Mouse (Mus musculus) lung, embryonic 16.5 days (tissue): Measurements from ENCODE around the gene Hspbap1. TPM values are rescaled to one million over a fixed set of nuclear protein-coding genes. Genes with fewer than 3 reads are reported as not detected.

Experiments
- ATAC-seq: fragments of 200-750 bp; cut with Nextera tagmentation; 2 replicates; pipeline ENCODE4 v1.8.0; 2017; ENCODE audit warnings: low read depth, mild to moderate bottlenecking, moderate library complexity
- H3K27ac ChIP-seq: fragments of 300-500 bp; sonication (generic); 2 replicates; pipeline ENCODE4 v1.5.1; 2014; ENCODE audit warnings: mild to moderate bottlenecking, control low read depth, low read length
- H3K27me3 ChIP-seq: fragments of 300-500 bp; sonication (generic); 2 replicates; pipeline ENCODE4 v1.6.1; 2014; ENCODE audit warnings: low read depth, low read length, mixed read lengths; ENCODE audit not compliant: control insufficient read depth, insufficient read depth
- H3K36me3 ChIP-seq: fragments of 300-500 bp; sonication (generic); 2 replicates; pipeline ENCODE4 v1.6.1; 2014; ENCODE audit warnings: low read length; ENCODE audit not compliant: control insufficient read depth, insufficient read depth
- H3K4me1 ChIP-seq: fragments of 300-500 bp; sonication (generic); replicated peaks from 2 replicates; pipeline ENCODE4 v1.6.1; 2014; ENCODE audit warnings: low read length, mixed read lengths; ENCODE audit not compliant: control insufficient read depth, insufficient read depth
- H3K4me2 ChIP-seq: fragments of 300-500 bp; sonication (generic); 2 replicates; pipeline ENCODE4 v1.6.1; 2014; ENCODE audit warnings: low read depth, low read length, control low read depth
- H3K4me3 ChIP-seq: fragments of 300-500 bp; sonication (generic); 2 replicates; pipeline ENCODE4 v1.5.1; 2014; ENCODE audit warnings: mild to moderate bottlenecking, low read length, control low read depth
- H3K9ac ChIP-seq: fragments of 300-500 bp; sonication (generic); 2 replicates; pipeline ENCODE4 v1.6.1; 2014; ENCODE audit warnings: low read length, control low read depth
- H3K9me3 ChIP-seq: fragments of 300-500 bp; sonication (generic); 2 replicates; pipeline ENCODE4 v1.6.1; 2016; ENCODE audit warnings: low read length; ENCODE audit not compliant: control insufficient read depth
- WGBS: fragments of 180-500 bp; shearing (Covaris S2); extraction: QIAGEN DNeasy Blood & Tissue Kit; methylation state at CpG from one replicate; pipeline ENCODE4 v1.1.7; 2014; 5-methylcytosine and 5-hydroxymethylcytosine counted together
- polyA plus RNA-seq: library from polyadenylated mRNA; unstranded; fragments of >200 nt; fragmentation: Nextera tagmentation; extraction: Ambion mirVana; gene quantifications from 2 replicates; pipeline ENCODE4 v1.2.1, GENCODE M21; 2015

The Hspbap1 gene
- polyA plus RNA-seq, 1 experiment from 2014 or later: 13.3 TPM

DNA sequence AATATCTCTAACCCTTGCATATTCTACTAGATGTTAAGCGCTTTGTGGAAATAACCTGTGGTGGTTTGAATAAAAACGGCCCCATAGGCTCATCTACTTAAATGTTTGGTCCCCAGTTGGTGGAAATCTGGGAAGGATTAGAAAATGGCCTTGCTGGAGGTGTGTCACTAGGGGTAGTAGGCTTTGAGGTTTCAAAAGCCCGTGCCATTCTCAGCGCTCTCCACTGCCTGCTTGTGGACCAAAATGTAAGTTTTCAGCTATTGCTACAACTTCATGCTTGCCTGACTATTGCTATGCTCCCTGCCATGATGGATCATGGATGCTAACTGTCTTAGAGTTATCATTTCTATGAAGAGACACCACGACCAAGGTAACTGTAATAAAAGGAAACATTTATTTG, 1.4 kb downstream of the Hspbap1 start:
- ATAC-seq: no peak
- Histone ChIP-seq H3K27me3 (no peaks in the 10 kb centered on the region), H3K4me1 (peaks cover 15% of the 10 kb centered on the region), H3K9ac (no peak overlapping the region), H3K27ac (no peak overlapping the region), H3K9me3 (no peaks in the 10 kb centered on the region), H3K4me3 (no peak overlapping the region), H3K4me2 (no peak overlapping the region), H3K36me3 (no peaks in the 10 kb centered on the region)
- WGBS: 83% methylated on average over 5 of the region's 5 CpGs

DNA sequence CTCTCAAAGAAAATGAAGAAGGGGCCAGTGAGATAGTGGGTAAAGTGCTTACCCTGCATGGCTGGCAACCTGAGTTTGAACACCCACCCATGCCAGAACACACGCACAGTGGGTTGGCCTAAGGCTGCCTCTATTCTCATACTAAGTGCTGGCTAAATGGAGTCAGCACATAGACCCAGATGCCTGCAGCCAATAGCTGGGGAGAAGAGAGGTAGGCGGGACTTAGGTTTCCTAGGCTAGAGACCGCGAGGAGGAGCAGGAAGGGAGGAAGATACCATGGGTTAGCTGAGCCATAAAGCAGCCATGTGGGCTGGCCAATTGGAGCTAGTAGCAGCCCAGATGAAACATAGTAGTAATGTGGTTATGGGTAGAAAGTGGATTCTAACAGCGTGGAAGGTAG, 2.4 kb downstream of the Hspbap1 start:
- no peak overlapping the region for H3K27ac ChIP-seq
- ATAC-seq: no peak
- H3K4me2 ChIP-seq: no peak overlapping the region
- H3K9me3 ChIP-seq: no peaks in the 10 kb centered on the region
- no peak overlapping the region for H3K9ac ChIP-seq
- no peaks in the 10 kb centered on the region for H3K36me3 ChIP-seq
- WGBS: 86% methylated on average over 5 of the region's 5 CpGs
- no peaks in the 10 kb centered on the region for H3K27me3 ChIP-seq
- no peak overlapping the region for H3K4me3 ChIP-seq
- H3K4me1 ChIP-seq: peaks cover 15% of the 10 kb centered on the region

DNA sequence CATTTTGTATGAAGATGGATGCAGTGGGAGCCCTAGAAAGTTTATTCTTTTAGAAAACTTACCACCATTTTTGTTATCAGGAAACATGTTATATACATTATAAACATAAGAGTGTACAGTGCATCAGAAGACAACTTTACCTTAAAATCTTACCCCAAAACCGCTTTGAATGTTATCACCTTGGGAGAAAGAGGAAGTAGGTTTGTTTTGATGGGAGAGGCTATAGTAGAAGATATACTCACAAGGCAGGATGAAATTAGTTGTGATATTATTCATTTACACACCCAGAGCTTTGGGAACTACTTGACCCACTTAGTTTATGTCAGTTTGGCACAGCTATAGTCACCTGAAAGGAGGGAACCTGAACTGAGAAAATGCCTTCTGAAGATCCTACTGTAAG, 5.7 kb downstream of the Hspbap1 start:
- 80% methylated on average over 1 of the region's 1 CpGs for WGBS
- Histone ChIP-seq H3K4me3 (no peak overlapping the region), H3K9ac (no peak overlapping the region), H3K27me3 (no peaks in the 10 kb centered on the region), H3K36me3 (no peaks in the 10 kb centered on the region), H3K4me1 (peaks cover 6% of the 10 kb centered on the region), H3K27ac (no peak overlapping the region), H3K9me3 (no peaks in the 10 kb centered on the region), H3K4me2 (no peak overlapping the region)
- ATAC-seq: no peak

DNA sequence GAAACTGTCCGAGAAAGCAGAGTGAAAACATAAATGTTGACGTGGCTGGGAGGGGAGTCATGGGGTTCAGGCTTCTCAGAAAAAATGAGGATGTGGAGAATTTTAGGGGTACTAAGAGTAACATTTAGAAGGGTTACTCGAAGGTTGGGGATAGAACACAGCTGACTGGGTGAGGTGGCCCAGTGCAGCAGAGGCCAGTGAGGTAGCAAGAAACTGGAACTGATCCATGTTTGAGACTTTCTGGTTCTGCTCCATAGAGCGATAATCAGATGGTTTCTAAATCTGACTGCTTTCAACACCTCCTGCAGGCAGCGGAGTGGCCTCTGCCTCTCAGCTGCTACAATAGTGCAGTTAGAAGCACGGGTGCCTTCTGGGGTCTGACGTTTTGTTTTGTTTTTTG, 6.6 kb downstream of the Hspbap1 start:
- H3K36me3 ChIP-seq: no peaks in the 10 kb centered on the region
- H3K4me2 ChIP-seq: no peak overlapping the region
- WGBS: 82% methylated on average over 7 of the region's 7 CpGs
- H3K9ac ChIP-seq: no peak overlapping the region
- no peak overlapping the region for H3K27ac ChIP-seq
- ATAC-seq: no peak
- no peaks in the 10 kb centered on the region for H3K27me3 ChIP-seq
- no peak overlapping the region for H3K4me3 ChIP-seq
- no peaks in the 10 kb centered on the region for H3K9me3 ChIP-seq
- no peaks in the 10 kb centered on the region for H3K4me1 ChIP-seq

DNA sequence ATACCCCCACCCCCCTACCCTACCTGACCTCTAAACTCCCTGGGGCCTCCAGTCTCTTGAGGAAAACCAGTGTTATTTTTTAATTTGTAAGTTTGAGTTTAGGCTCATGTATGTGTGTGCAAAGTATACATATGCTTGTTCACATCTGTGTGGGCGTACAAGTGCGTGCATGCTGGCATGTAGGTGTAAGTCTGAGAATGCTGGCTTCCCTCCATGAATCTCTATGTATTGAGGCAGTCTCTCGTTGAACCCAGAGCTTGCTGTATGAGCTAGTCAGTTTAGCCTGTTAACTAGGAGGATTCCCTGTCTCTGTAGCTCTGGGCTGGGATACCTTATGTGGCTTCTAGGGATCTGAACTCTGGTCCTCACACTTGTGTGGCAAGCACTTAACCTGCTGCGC, 7.6 kb downstream of the Hspbap1 start:
- no peak overlapping the region for H3K4me3 ChIP-seq
- no peaks in the 10 kb centered on the region for H3K36me3 ChIP-seq
- no peaks in the 10 kb centered on the region for H3K9me3 ChIP-seq
- H3K9ac ChIP-seq: no peak overlapping the region
- H3K27me3 ChIP-seq: no peaks in the 10 kb centered on the region
- H3K4me2 ChIP-seq: no peak overlapping the region
- no peaks in the 10 kb centered on the region for H3K4me1 ChIP-seq
- H3K27ac ChIP-seq: no peak overlapping the region
- 96% methylated on average over 4 of the region's 4 CpGs for WGBS
- no peak for ATAC-seq

DNA sequence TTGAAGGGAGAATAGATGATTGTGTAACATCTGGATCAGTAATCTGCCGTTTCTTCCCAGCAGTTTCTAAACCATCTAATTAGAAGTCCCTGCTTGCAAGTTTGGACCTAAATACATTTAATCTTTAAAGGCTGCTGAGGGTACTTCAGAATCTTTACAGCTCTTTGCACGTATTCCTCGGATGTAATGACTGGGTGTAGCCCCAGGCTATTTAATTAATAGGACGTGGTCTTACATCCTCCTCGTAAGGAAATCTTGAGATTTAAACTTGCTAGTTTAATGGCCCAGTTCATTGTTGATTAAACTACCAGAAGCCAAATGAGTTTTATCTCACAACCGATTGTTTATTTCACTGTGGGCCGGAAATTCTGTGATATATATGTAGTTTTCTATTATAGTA, 9.5 kb downstream of the Hspbap1 start:
- no peak overlapping the region for H3K4me3 ChIP-seq
- no peaks in the 10 kb centered on the region for H3K4me1 ChIP-seq
- ATAC-seq: no peak
- WGBS: 84% methylated on average over 7 of the region's 7 CpGs
- no peaks in the 10 kb centered on the region for H3K9me3 ChIP-seq
- H3K4me2 ChIP-seq: no peak overlapping the region
- H3K9ac ChIP-seq: no peak overlapping the region
- no peak overlapping the region for H3K27ac ChIP-seq
- no peaks in the 10 kb centered on the region for H3K27me3 ChIP-seq
- no peaks in the 10 kb centered on the region for H3K36me3 ChIP-seq

DNA sequence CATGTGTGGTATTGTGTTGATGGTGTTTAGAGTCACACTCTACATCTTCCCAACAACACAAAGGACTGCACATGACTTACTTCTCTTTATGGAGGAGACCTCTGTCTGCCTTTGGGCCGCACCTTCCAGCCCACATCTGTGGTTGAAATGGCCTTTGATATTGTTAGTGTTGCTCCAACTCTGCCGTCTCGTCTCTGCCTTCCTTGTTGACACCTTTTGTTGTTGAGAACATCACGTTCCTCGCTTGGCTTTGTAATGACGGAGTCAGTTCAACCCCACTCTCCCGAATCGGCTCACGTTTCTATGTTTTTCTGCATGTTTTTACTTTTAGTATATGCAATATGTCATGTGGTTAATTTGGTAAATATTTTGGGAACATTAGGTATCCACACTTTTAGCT, 10.9 kb downstream of the Hspbap1 start:
- Histone ChIP-seq H3K9ac (no peak overlapping the region), H3K4me1 (no peaks in the 10 kb centered on the region), H3K4me2 (no peak overlapping the region), H3K27me3 (no peaks in the 10 kb centered on the region), H3K9me3 (no peaks in the 10 kb centered on the region), H3K27ac (no peak overlapping the region), H3K36me3 (no peaks in the 10 kb centered on the region), H3K4me3 (no peak overlapping the region)
- WGBS: 85% methylated on average over 9 of the region's 9 CpGs
- ATAC-seq: no peak

DNA sequence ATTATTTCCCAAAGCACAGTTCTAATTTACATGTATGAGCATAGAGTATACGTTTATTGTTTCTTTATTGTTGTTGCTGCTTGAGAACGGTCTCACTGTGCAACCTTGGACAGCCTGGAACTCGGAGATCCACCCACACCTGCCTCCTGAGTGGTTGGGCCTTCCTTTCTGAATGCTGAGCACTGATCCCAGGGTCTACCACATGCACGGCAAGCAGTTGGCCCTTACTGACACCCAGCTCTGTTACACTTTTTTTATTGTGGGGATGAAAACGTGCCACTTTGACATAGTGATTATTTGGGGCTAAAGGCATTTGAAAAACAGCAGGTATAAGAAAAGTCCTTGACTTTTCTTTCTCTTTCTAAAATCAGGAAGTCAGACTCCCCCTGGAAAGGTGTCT, 11.5 kb downstream of the Hspbap1 start:
- H3K4me1 ChIP-seq: no peaks in the 10 kb centered on the region
- no peak overlapping the region for H3K27ac ChIP-seq
- H3K4me2 ChIP-seq: no peak overlapping the region
- no peak for ATAC-seq
- 80% methylated on average over 5 of the region's 5 CpGs for WGBS
- no peaks in the 10 kb centered on the region for H3K9me3 ChIP-seq
- H3K36me3 ChIP-seq: no peaks in the 10 kb centered on the region
- H3K4me3 ChIP-seq: no peak overlapping the region
- H3K9ac ChIP-seq: no peak overlapping the region
- no peaks in the 10 kb centered on the region for H3K27me3 ChIP-seq

DNA sequence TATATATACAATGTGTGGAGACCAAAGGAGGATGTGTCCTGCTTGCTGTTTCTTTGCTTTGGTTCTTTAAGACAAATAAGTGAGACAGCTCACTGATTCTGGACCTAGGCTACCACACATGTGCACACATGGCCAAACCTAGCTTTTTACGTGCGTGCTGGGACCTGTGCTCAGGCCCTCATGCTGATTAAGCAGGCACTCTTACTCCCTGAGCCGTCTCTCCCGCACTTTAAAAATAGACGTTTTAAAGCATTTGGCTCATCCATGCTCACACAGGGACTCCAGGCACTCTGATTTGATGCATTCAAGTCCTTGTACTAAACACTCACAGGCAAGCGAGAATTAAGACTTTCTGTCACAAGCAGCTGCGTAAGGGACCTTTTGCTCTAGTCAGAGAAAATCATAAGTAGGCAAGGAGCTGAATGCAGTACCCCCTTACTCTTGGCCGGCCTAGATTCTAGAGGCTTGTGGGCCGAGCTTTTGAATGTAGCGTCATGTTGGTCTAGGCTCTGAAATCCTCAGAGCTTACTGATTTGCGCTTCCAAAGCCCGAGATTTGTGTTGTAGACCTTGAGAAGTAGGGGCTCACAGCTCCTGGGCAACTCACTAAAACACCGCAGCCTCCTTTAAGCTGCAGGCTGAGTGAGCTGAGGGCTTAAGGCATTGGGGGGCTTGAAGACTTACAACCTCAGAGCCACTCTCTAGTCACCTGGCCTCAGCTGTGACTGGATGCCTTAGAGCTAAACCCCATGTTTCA, 12.5 kb downstream of the Hspbap1 start:
- WGBS: 84% methylated on average over 13 of the region's 13 CpGs

DNA sequence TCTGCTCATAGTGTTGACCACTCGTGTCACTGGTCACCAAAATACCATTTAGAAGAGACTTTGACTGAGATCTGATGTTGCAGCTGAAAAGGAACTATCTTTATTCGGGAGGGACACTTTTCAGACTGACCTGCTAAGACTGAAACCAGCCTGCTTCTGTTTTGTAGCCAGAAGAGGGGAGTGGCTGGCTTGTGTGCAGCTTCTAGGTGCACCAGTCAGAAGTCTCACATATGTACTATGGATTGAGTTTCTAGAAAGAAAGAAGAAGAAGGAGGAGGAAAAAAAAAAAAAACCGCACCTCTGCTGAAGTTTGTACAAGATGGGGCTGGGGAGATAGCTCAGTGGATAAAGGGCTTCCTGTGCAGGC, 13.0 kb downstream of the Hspbap1 start:
- WGBS: 83% methylated on average over 3 of the region's 3 CpGs
- H3K36me3 ChIP-seq: no peaks in the 10 kb centered on the region
- no peaks in the 10 kb centered on the region for H3K4me1 ChIP-seq
- H3K9me3 ChIP-seq: no peaks in the 10 kb centered on the region
- no peak overlapping the region for H3K4me3 ChIP-seq
- no peak for ATAC-seq
- H3K27ac ChIP-seq: no peak overlapping the region
- no peak overlapping the region for H3K9ac ChIP-seq
- H3K27me3 ChIP-seq: no peaks in the 10 kb centered on the region
- no peak overlapping the region for H3K4me2 ChIP-seq

More for the DNA sequence above, 12.5 kb downstream of the Hspbap1 start:
- H3K4me1 ChIP-seq: no peaks in the 10 kb centered on the region
- ATAC-seq: no peak
- no peak overlapping the region for H3K4me3 ChIP-seq
- no peak overlapping the region for H3K27ac ChIP-seq
- no peaks in the 10 kb centered on the region for H3K36me3 ChIP-seq
- H3K9me3 ChIP-seq: no peaks in the 10 kb centered on the region
- no peak overlapping the region for H3K9ac ChIP-seq
- no peaks in the 10 kb centered on the region for H3K27me3 ChIP-seq
- H3K4me2 ChIP-seq: no peak overlapping the region
